Mouse (Mus musculus) cortical plate, adult 2 months (tissue): ENCODE results near the gene Ddx39.

Experiments used
- CTCF ChIP-seq: fragments of 200-500 bp; IDR thresholded peaks from 2 replicates; pipeline ENCODE4 v1.5.1; 2011; ENCODE audit warnings: mild to moderate bottlenecking, control low read depth, low read length; ENCODE audit not compliant: insufficient read depth; ENCODE audit errors: extremely low read depth
- POLR2A ChIP-seq: fragments of 200-500 bp; IDR thresholded peaks from 2 replicates; pipeline ENCODE4 v1.6.1; 2011; ENCODE audit warnings: mild to moderate bottlenecking, low read length, control low read depth; ENCODE audit not compliant: insufficient read depth; ENCODE audit errors: extremely low read depth

DNA sequence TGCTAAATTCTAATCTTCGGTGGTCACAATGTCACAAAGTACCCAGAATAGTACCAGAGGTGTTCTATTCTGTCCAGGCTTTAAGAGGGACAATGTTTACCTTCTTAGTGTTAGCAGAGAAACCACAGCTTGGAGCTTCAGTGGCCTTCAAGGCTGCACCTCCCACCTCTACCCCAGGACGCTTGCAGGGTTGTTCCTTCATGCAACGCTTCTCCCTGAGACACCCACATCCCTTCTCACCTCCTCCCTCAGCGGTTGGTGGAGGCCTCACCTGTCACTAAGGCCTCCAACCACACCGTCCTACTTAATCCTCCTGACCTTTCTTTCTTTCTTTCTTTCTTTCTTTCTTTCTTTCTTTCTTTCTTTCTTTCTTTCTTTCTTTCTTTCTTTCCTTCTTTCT, 43.3 kb downstream of the Ddx39 start:
- TF ChIP-seq CTCF: no peak
- no peak for TF ChIP-seq POLR2A
